Mouse (Mus musculus) lung, postnatal 14 days (tissue): ENCODE data around the gene Eef1akmt1.

Source experiments
- DNase-seq: peaks from one replicate; pipeline ENCODE4 v3.0.0; 2021

The Eef1akmt1 gene

DNA sequence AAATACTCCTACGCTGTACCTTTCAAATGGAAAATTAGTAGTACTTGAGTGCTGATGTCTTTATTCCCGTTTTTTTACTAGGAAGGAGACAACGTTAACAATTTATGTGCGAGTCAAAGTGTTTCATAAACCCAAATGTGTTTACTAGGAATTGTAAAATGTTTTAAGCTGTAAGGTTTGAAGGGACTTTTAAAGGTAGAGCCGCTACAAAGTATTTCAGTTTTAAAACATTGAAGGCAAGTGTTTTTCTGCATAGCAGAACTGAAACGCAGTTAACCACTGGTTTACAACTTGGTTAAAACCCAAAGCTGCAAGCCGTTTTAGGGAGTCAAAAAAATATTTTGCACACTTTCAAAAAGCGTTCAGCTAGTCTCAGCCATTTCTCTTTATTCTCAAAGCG is 47.6 kb downstream of the Eef1akmt1 start:
- DNase-seq = no peak

DNA sequence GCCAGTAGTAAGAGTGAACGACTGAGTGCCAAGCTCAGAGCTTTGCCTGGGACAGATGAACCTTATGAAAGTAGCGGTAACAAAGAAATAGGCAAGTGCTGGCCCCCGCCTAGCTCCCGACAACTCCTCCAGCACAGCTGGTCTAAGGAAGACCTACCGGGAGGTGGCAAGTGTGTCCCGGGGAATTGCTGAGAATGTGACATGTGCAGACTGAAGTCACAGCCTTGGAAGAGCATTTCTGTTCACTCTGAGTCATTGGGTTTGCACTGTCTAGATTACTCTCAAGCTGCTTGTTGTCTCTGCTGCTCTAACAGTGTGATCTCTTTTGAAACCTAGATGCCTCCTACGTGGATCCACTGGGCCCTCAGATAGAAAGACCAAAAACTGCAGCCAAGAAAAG is 54.4 kb downstream of the Eef1akmt1 start:
- DNase-seq = no peak

DNA sequence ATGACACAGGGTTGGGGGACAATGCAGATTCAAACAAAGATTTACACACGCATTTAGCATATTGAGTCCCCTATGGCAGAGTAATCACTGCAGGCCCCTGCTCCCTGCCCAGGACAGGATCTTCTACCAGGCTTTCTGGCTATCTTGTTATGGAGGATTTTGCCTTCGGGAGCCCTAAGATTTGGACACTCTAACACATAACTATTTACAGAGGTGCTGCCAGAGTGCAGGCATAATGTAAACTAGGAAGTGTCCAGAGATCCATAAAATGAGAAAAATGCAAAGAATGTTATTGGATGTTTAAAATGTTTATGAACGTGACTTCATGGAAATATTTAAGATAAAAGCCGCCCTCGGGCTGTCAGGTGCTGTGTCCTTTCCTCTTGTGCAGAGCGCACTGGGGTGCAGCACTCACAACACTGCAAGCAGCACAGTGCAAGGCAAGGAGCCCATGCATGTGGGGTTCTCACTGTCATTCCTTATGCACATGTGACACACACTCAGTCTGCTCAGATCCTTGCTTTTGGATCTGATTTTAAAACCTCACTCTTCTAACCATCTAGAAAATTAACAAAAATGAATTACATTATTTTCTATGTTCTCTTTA is 56.2 kb downstream of the Eef1akmt1 start:
- DNase-seq = no peak

DNA sequence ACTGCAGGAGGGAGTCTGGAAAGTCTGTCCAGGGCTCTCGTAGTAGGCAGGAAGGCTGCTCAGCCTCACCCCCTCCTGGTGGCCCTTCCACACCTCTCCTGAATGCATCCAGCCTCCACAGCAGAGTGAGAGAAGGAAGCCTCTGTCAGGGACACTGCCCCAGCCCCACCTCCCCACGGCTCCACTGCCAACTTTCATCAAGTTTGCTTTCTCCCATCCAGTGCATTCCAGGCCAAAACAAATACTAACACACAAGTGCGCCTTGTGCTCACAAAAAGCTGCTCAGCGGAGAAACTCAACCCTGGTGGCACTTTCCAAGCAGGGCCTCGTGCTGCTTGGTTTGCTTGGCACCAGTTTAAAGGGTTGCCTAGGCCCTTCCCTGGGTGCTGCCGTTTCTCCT is 61.9 kb downstream of the Eef1akmt1 start:
- peak; percentile 56 for DNase-seq

DNA sequence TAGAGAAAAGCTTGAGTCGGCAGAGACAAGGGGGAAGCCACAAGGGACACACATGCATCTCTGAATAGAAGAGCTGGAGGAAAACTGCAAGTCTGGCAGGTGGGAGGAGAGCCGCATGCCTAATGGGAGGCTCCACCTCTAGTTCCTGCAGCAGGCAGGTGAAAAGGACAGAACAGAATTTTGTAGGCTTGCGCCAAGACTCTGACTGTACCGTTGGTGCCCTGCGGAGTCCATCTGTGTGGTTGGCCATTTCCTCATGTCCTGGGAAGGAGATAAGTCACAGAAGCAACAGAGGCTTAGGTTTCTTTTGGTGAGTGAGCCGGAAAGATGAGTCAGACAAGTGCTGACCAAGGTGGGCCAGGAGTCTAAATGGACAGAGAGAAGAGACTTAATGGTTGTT is 67.7 kb downstream of the Eef1akmt1 start:
- no peak for DNase-seq
